In genomic region chr19:4046866-4047254, GRCm38 (mm10) we compare ENCODE assay signal across 17 mouse cellular contexts. TPM values are rescaled to one million over a fixed set of nuclear protein-coding genes. Genes with fewer than 3 reads are reported as not detected.
DNase-seq lines count a peak whose midpoint lies in the region; ATAC-seq and TF ChIP-seq lines count a peak whose summit lies in the region.
"Had no signal": no experiment of that assay in that cellular context is flagged by ENCODE, and none has a peak within 500 bp of the region (broad histone marks: within the 10 kb centered on the region; RNA-seq: fewer than 3 reads in every experiment).

No protein-coding gene starts in this region.

- H3K9ac ChIP-seq in limb, embryonic 12.5 days (replicated peaks): no peak overlapping the region
- H3K9ac ChIP-seq in MEL (ENCODE audit: control insufficient read depth, low read depth, low read length, poor library complexity, severe bottlenecking): no peak overlapping the region
- no peak overlapping the region for H3K9ac ChIP-seq in intestine, embryonic 14.5 days (ENCODE audit: low read length)
- H3K9ac ChIP-seq in heart, adult 2 months (ENCODE audit: low read depth, low read length): no peak overlapping the region
- H3K9ac ChIP-seq: midbrain, embryonic 12.5 days had no signal

- no peaks in the 10 kb centered on the region for H3K4me1 ChIP-seq in limb, embryonic 12.5 days (replicated peaks)
- 0 out of 2 replicates have a peak, but pooled peaks cover 7% of the 10 kb centered on the region for H3K4me1 ChIP-seq in limb, embryonic 10.5 days
- H3K4me1 ChIP-seq in MEL (ENCODE audit: control insufficient read depth in 1 of 2, insufficient read depth in 2 of 2, low read length in 2 of 2): peaks cover 0 to 7% of the 10 kb centered on the region in 2 experiments; a peak in 2 of 4 replicates
- H3K4me1 ChIP-seq in intestine, embryonic 14.5 days (replicated peaks; ENCODE audit: control insufficient read depth, insufficient read depth, low read length): peaks cover 6% of the 10 kb centered on the region; the same call in 1 of the 2 replicates
- H3K4me1 ChIP-seq in kidney, adult 2 months (ENCODE audit: control insufficient read depth, insufficient read depth, low read length): peaks cover 2% of the 10 kb centered on the region; the same call in 1 of the 2 replicates
- peaks cover 6% of the 10 kb centered on the region for H3K4me1 ChIP-seq in heart, adult 2 months (ENCODE audit: control insufficient read depth, insufficient read depth, low read length)
- H3K4me1 ChIP-seq: midbrain, embryonic 12.5 days had no signal

- no peak overlapping the region for H3K4me2 ChIP-seq in limb, embryonic 12.5 days
- peak overlapping the region; percentile 23; the same call in 1 of the 2 replicates for H3K4me2 ChIP-seq in intestine, embryonic 14.5 days (ENCODE audit: low read length)
- H3K4me2 ChIP-seq: midbrain, embryonic 12.5 days had no signal

- no peaks in the 10 kb centered on the region for H3K36me3 ChIP-seq in limb, embryonic 12.5 days
- H3K36me3 ChIP-seq in limb, embryonic 10.5 days: no peaks in the 10 kb centered on the region
- peaks cover 0 to 3% of the 10 kb centered on the region in 2 experiments; a peak in 1 of 4 replicates for H3K36me3 ChIP-seq in MEL (ENCODE audit: control insufficient read depth in 1 of 2, insufficient read depth in 2 of 2, low read length in 2 of 2)
- H3K36me3 ChIP-seq in intestine, embryonic 14.5 days (ENCODE audit: control insufficient read depth, insufficient read depth, low read length): no peaks in the 10 kb centered on the region
- H3K36me3 ChIP-seq in kidney, adult 2 months (ENCODE audit: control insufficient read depth, insufficient read depth, low read length): no peaks in the 10 kb centered on the region
- H3K36me3 ChIP-seq in heart, adult 2 months (ENCODE audit: control insufficient read depth, insufficient read depth, low read length): no peaks in the 10 kb centered on the region
- H3K36me3 ChIP-seq: midbrain, embryonic 12.5 days had no signal

- no peaks in the 10 kb centered on the region for H3K79me2 ChIP-seq in MEL (ENCODE audit: control insufficient read depth, insufficient read depth, low read length, poor library complexity)
- no peaks in the 10 kb centered on the region for H3K79me2 ChIP-seq in heart, adult 2 months (replicated peaks; ENCODE audit: control insufficient read depth, insufficient read depth, low read length)

- intact Hi-C loops in heart, adult 2 months (cut with DNase I): no loop called here

- 0 out of 2 replicates have a peak overlapping the region, but pooled peaks have one; percentile 4 for H3K27ac ChIP-seq in limb, embryonic 12.5 days
- no peak overlapping the region for H3K27ac ChIP-seq in limb, embryonic 10.5 days
- H3K27ac ChIP-seq in MEL (ENCODE audit: control insufficient read depth, low read depth, low read length): peak overlapping the region; percentile 59
- peak overlapping the region; percentile 78 for H3K27ac ChIP-seq in intestine, embryonic 14.5 days (ENCODE audit: low read depth)
- H3K27ac ChIP-seq in kidney, adult 2 months (ENCODE audit: insufficient read depth, low read depth, low read length): no peak overlapping the region
- H3K27ac ChIP-seq in heart, adult 2 months: no peak overlapping the region
- H3K27ac ChIP-seq: hindbrain, postnatal 0 days; midbrain, embryonic 12.5 days had no signal

- H3K4me3 ChIP-seq in limb, embryonic 12.5 days (replicated peaks): no peak overlapping the region
- H3K4me3 ChIP-seq in limb, embryonic 10.5 days: no peak overlapping the region
- H3K4me3 ChIP-seq in MEL (ENCODE audit: control insufficient read depth in 1 of 2, insufficient read depth in 1 of 2, low read depth in 2 of 2, low read length in 2 of 2): no peak overlapping the region
- H3K4me3 ChIP-seq in intestine, embryonic 14.5 days (ENCODE audit: low read depth, low read length): 0 out of 2 replicates have a peak overlapping the region, but pooled peaks have one; percentile 2
- H3K4me3 ChIP-seq in kidney, adult 2 months (ENCODE audit: insufficient read depth, low read depth, low read length): no peak overlapping the region
- no peak overlapping the region for H3K4me3 ChIP-seq in heart, adult 2 months
- H3K4me3 ChIP-seq: midbrain, embryonic 12.5 days had no signal

- no peak for ATAC-seq in limb, embryonic 12.5 days (ENCODE audit: insufficient number of reproducible peaks, insufficient read depth, low FRiP score, low TSS enrichment, low read depth)
- peak; percentile 66 for ATAC-seq in intestine, embryonic 14.5 days (replicated peaks; ENCODE audit: low FRiP score, low TSS enrichment, low read depth)
- ATAC-seq in megakaryocyte progenitor cell, adult 5-6 weeks (replicated peaks; ENCODE audit: poor library complexity): peak; percentile 23; the same call in 1 of the 2 replicates
- ATAC-seq: activated CD4-positive, CD25-positive, alpha-beta regulatory T cell, adult 4 months had no signal

- 75% methylated on average over 8 of the region's 8 CpGs for whole genome bisulfite sequencing in limb, embryonic 12.5 days
- 82% methylated on average over 8 of the region's 8 CpGs for WGBS in limb, embryonic 10.5 days
- WGBS in intestine, embryonic 14.5 days: 69% methylated on average over 8 of the region's 8 CpGs
- WGBS in kidney, adult 2 months: 82% methylated on average over 8 of the region's 8 CpGs
- 90% methylated on average over 8 of the region's 8 CpGs for WGBS in heart, adult 2 months

- no peaks in the 10 kb centered on the region for H3K27me3 ChIP-seq in limb, embryonic 12.5 days
- H3K27me3 ChIP-seq in limb, embryonic 10.5 days (ENCODE audit: low read depth, poor library complexity, severe bottlenecking): no peaks in the 10 kb centered on the region
- H3K27me3 ChIP-seq in MEL (ENCODE audit: control insufficient read depth in 1 of 2, insufficient read depth in 2 of 2, low read length in 2 of 2): no peaks in the 10 kb centered on the region
- H3K27me3 ChIP-seq in intestine, embryonic 14.5 days (replicated peaks; ENCODE audit: control insufficient read depth, insufficient read depth, low read length): no peaks in the 10 kb centered on the region
- H3K27me3 ChIP-seq in kidney, adult 2 months (replicated peaks; ENCODE audit: control insufficient read depth, insufficient read depth, low read length): no peaks in the 10 kb centered on the region
- no peaks in the 10 kb centered on the region for H3K27me3 ChIP-seq in heart, adult 2 months (ENCODE audit: control insufficient read depth, insufficient read depth, low read length)

- TF ChIP-seq CTCF in MEL (IDR thresholded peaks at IDR 0.05 in 2 of 3, conservative IDR thresholded peaks at IDR 0.05 in 1 of 3; ENCODE audit: control insufficient read depth in 1 of 3, insufficient read depth in 1 of 3, low read depth in 2 of 3, low read length in 3 of 3, poor library complexity in 1 of 3, severe bottlenecking in 1 of 3): no peak
- TF ChIP-seq CTCF in kidney, adult 2 months (conservative IDR thresholded peaks at IDR 0.05; ENCODE audit: insufficient read depth, insufficient read length, low read depth, low read length): no peak
- no peak for TF ChIP-seq CTCF in heart, adult 2 months (IDR thresholded peaks at IDR 0.05)

- no peak for TF ChIP-seq RAD21 in MEL (IDR thresholded peaks at IDR 0.05; ENCODE audit: low read depth, low read length)

- H3K9me3 ChIP-seq in limb, embryonic 12.5 days: peaks cover 3% of the 10 kb centered on the region; the same call in 1 of the 2 replicates
- H3K9me3 ChIP-seq in limb, embryonic 10.5 days (replicated peaks): no peaks in the 10 kb centered on the region
- no peaks in the 10 kb centered on the region for H3K9me3 ChIP-seq in MEL (replicated peaks; ENCODE audit: insufficient read depth, low read length)
- no peaks in the 10 kb centered on the region for H3K9me3 ChIP-seq in intestine, embryonic 14.5 days (ENCODE audit: control insufficient read depth, low read length)
- H3K9me3 ChIP-seq: midbrain, embryonic 12.5 days had no signal

- TF ChIP-seq EP300 in MEL (IDR thresholded peaks at IDR 0.05; ENCODE audit: low read depth in 1 of 2, low read length in 2 of 2): no peak
- TF ChIP-seq EP300 in heart, adult 2 months (IDR thresholded peaks at IDR 0.05; ENCODE audit: insufficient read depth, low read depth, low read length): no peak

- TF ChIP-seq POLR2A in MEL (IDR thresholded peaks at IDR 0.05; ENCODE audit: control insufficient read depth in 1 of 2, insufficient read depth in 1 of 2, low read depth in 1 of 2, low read length in 2 of 2, poor library complexity in 1 of 2): no peak
- no peak for TF ChIP-seq POLR2A in kidney, adult 2 months (IDR thresholded peaks at IDR 0.05; ENCODE audit: low read depth, low read length)
- TF ChIP-seq POLR2A in heart, adult 2 months (IDR thresholded peaks at IDR 0.05; ENCODE audit: insufficient read depth, low read depth, low read length): no peak

- no peak for DNase-seq in limb, embryonic 10.5 days (ENCODE audit: low spot score)
- no peak for DNase-seq in MEL (ENCODE audit: low read depth, low spot score)
- DNase-seq in intestine, embryonic 14.5 days (ENCODE audit: low spot score): peak; percentile 72
- no peak for DNase-seq in kidney, adult 2 months
- no peak for DNase-seq in gastrocnemius, adult 18-20 months (ENCODE audit: low spot score)
- no peak for DNase-seq in heart, adult 2 months
- DNase-seq: cerebellum, adult 11 months had no signal

RNA-seq across cellular contexts. Expression of gene Gstp2, which starts 1.0 kb away (rescaled TPM):
- 1.8 and 10.6 TPM in 2 replicates for polyA plus RNA-seq in limb, embryonic 12.5 days (2016; fragmentation: Nextera tagmentation; extraction: Ambion mirVana)
- polyA plus RNA-seq in limb, embryonic 10.5 days (2016; fragmentation: Nextera tagmentation; extraction: Ambion mirVana): 0.62 and 0.88 TPM in 2 replicates
- 7.4 TPM in 1 of 2 replicates, not detected in the other for total RNA-seq in MEL (2012; rRNA removed)
- under 1 TPM in 1 of 2 experiments, not detected in 1; 0.65 TPM for polyA plus RNA-seq in MEL (2012; ENCODE audit: insufficient read depth in 1 of 2, insufficient read length in 2 of 2, low read depth in 1 of 2, low replicate concordance in 2 of 2, missing spikeins in 1 of 2)
- polyA plus RNA-seq in intestine, embryonic 14.5 days (2014; fragmentation: Nextera tagmentation; extraction: Ambion mirVana): 7.8 and 8.8 TPM in 2 replicates
- not detected in 2 replicates for total RNA-seq in megakaryocyte progenitor cell, adult 5-6 weeks (2015)
- not detected in 2 replicates for total RNA-seq in megakaryocyte progenitor cell, adult 5-6 weeks (2017)
- polyA plus RNA-seq in kidney, adult 2 months (2012; rRNA removed): 11.5 and 36.0 TPM in 2 replicates
- total RNA-seq in gastrocnemius, adult 18-20 months (2021): 100 to 1,000 TPM; 206 to 226 TPM
- total RNA-seq in heart, adult 2 months (2021): 100 to 1,000 TPM; 121 to 137 TPM
- polyA plus RNA-seq in heart, adult 2 months (2012; rRNA removed): 38.3 and 58.2 TPM in 2 replicates
- total RNA-seq: neutrophil, adult 5-6 weeks had no signal

RNA-seq across cellular contexts. Expression of gene Gstp1, which starts 9.1 kb away (rescaled TPM):
- 476 and 504 TPM in 2 replicates for polyA plus RNA-seq in limb, embryonic 12.5 days (2016; fragmentation: Nextera tagmentation; extraction: Ambion mirVana)
- 478 and 510 TPM in 2 replicates for polyA plus RNA-seq in limb, embryonic 10.5 days (2016; fragmentation: Nextera tagmentation; extraction: Ambion mirVana)
- total RNA-seq in MEL (2012; rRNA removed): 251 and 270 TPM in 2 replicates
- 100 to 1,000 TPM in 1 of 2 experiments, not detected in 1; 369 TPM for polyA plus RNA-seq in MEL (2012; ENCODE audit: insufficient read depth in 1 of 2, insufficient read length in 2 of 2, low read depth in 1 of 2, low replicate concordance in 2 of 2, missing spikeins in 1 of 2)
- 746 and 810 TPM in 2 replicates for polyA plus RNA-seq in intestine, embryonic 14.5 days (2014; fragmentation: Nextera tagmentation; extraction: Ambion mirVana)
- 264 and 361 TPM in 2 replicates for total RNA-seq in megakaryocyte progenitor cell, adult 5-6 weeks (2015)
- total RNA-seq in megakaryocyte progenitor cell, adult 5-6 weeks (2017): 79.8 and 88.4 TPM in 2 replicates
- 686 and 745 TPM in 2 replicates for polyA plus RNA-seq in kidney, adult 2 months (2012; rRNA removed)
- 100 to 1,000 TPM; 480 to 487 TPM for total RNA-seq in gastrocnemius, adult 18-20 months (2021)
- 100 to 1,000 TPM; 356 to 371 TPM for total RNA-seq in heart, adult 2 months (2021)
- polyA plus RNA-seq in heart, adult 2 months (2012; rRNA removed): 480 and 490 TPM in 2 replicates

RNA-seq across cellular contexts. Expression of gene Gstp3, which starts 12.5 kb away (rescaled TPM):
- polyA plus RNA-seq in limb, embryonic 12.5 days (2016; fragmentation: Nextera tagmentation; extraction: Ambion mirVana): not detected in 2 replicates
- not detected in 2 replicates for polyA plus RNA-seq in limb, embryonic 10.5 days (2016; fragmentation: Nextera tagmentation; extraction: Ambion mirVana)
- not detected in 2 replicates for total RNA-seq in MEL (2012; rRNA removed)
- polyA plus RNA-seq in MEL (2012; ENCODE audit: insufficient read depth in 1 of 2, insufficient read length in 2 of 2, low read depth in 1 of 2, low replicate concordance in 2 of 2, missing spikeins in 1 of 2): under 1 TPM in 1 of 2 experiments, not detected in 1; 0.84 TPM
- polyA plus RNA-seq in intestine, embryonic 14.5 days (2014; fragmentation: Nextera tagmentation; extraction: Ambion mirVana): 1.0 and 1.3 TPM in 2 replicates
- total RNA-seq in megakaryocyte progenitor cell, adult 5-6 weeks (2015): 1.4 and 7.5 TPM in 2 replicates
- 2.2 TPM in 2 replicates for total RNA-seq in megakaryocyte progenitor cell, adult 5-6 weeks (2017)
- polyA plus RNA-seq in kidney, adult 2 months (2012; rRNA removed): 0.72 and 2.3 TPM in 2 replicates
- not detected for total RNA-seq in gastrocnemius, adult 18-20 months (2021)
- not detected for total RNA-seq in heart, adult 2 months (2021)
- 1.1 TPM in 1 of 2 replicates, not detected in the other for polyA plus RNA-seq in heart, adult 2 months (2012; rRNA removed)
- total RNA-seq: hindbrain, postnatal 0 days; layer of hippocampus, adult 8-10 months had no signal
- polyA plus RNA-seq: frontal cortex, adult 2 months; hindbrain, postnatal 0 days; midbrain, embryonic 12.5 days had no signal

RNA-seq across cellular contexts. Expression of gene Ndufv1, which starts 34.3 kb away (rescaled TPM):
- polyA plus RNA-seq in limb, embryonic 12.5 days (2016; fragmentation: Nextera tagmentation; extraction: Ambion mirVana): 180 and 201 TPM in 2 replicates
- polyA plus RNA-seq in limb, embryonic 10.5 days (2016; fragmentation: Nextera tagmentation; extraction: Ambion mirVana): 220 and 221 TPM in 2 replicates
- 235 and 267 TPM in 2 replicates for total RNA-seq in MEL (2012; rRNA removed)
- 100 to 1,000 TPM in 1 of 2 experiments, not detected in 1; 218 TPM for polyA plus RNA-seq in MEL (2012; ENCODE audit: insufficient read depth in 1 of 2, insufficient read length in 2 of 2, low read depth in 1 of 2, low replicate concordance in 2 of 2, missing spikeins in 1 of 2)
- 247 and 248 TPM in 2 replicates for polyA plus RNA-seq in intestine, embryonic 14.5 days (2014; fragmentation: Nextera tagmentation; extraction: Ambion mirVana)
- total RNA-seq in megakaryocyte progenitor cell, adult 5-6 weeks (2015): 123 and 135 TPM in 2 replicates
- total RNA-seq in megakaryocyte progenitor cell, adult 5-6 weeks (2017): 223 and 254 TPM in 2 replicates
- polyA plus RNA-seq in kidney, adult 2 months (2012; rRNA removed): 471 and 532 TPM in 2 replicates
- 100 to 1,000 TPM; 423 to 466 TPM for total RNA-seq in gastrocnemius, adult 18-20 months (2021)
- 1,000 to 10,000 TPM; 1,031 to 1,231 TPM for total RNA-seq in heart, adult 2 months (2021)
- polyA plus RNA-seq in heart, adult 2 months (2012; rRNA removed): 1,078 and 1,145 TPM in 2 replicates

RNA-seq across cellular contexts. Expression of gene Cabp2, which starts 34.5 kb away (rescaled TPM):
- polyA plus RNA-seq in limb, embryonic 12.5 days (2016; fragmentation: Nextera tagmentation; extraction: Ambion mirVana): not detected in 2 replicates
- not detected in 2 replicates for polyA plus RNA-seq in limb, embryonic 10.5 days (2016; fragmentation: Nextera tagmentation; extraction: Ambion mirVana)
- not detected in 2 replicates for total RNA-seq in MEL (2012; rRNA removed)
- under 1 TPM in 1 of 2 experiments, not detected in 1; 0.14 TPM for polyA plus RNA-seq in MEL (2012; ENCODE audit: insufficient read depth in 1 of 2, insufficient read length in 2 of 2, low read depth in 1 of 2, low replicate concordance in 2 of 2, missing spikeins in 1 of 2)
- polyA plus RNA-seq in intestine, embryonic 14.5 days (2014; fragmentation: Nextera tagmentation; extraction: Ambion mirVana): 0.57 TPM in 1 of 2 replicates, not detected in the other
- not detected in 2 replicates for total RNA-seq in megakaryocyte progenitor cell, adult 5-6 weeks (2015)
- total RNA-seq in megakaryocyte progenitor cell, adult 5-6 weeks (2017): not detected in 2 replicates
- polyA plus RNA-seq in kidney, adult 2 months (2012; rRNA removed): 0.66 and 0.92 TPM in 2 replicates
- total RNA-seq in gastrocnemius, adult 18-20 months (2021): not detected
- total RNA-seq in heart, adult 2 months (2021): not detected
- not detected in 2 replicates for polyA plus RNA-seq in heart, adult 2 months (2012; rRNA removed)
- total RNA-seq: hindbrain, postnatal 0 days; layer of hippocampus, adult 8-10 months; neutrophil, adult 5-6 weeks had no signal
- polyA plus RNA-seq: activated CD4-positive, CD25-positive, alpha-beta regulatory T cell, adult 4 months; frontal cortex, adult 2 months; heart, embryonic 16.5 days; hindbrain, postnatal 0 days; limb, embryonic 14.5 days; midbrain, embryonic 12.5 days had no signal

Comparison
In these comparisons a context has a peak if more than half of its experiments do, and no peak if none do; other contexts are left out.
1. H3K27ac ChIP-seq: peak in limb, embryonic 12.5 days (single experiment), MEL (single experiment) and intestine, embryonic 14.5 days (single experiment); none in limb, embryonic 10.5 days (single experiment), kidney, adult 2 months (single experiment) and heart, adult 2 months (single experiment).